Mouse (Mus musculus) brain, embryonic 14.5 days (tissue): ENCODE results near the gene Lpin1.

Experiments
- CTCF ChIP-seq: fragments of 200-500 bp; IDR thresholded peaks from 2 replicates; pipeline ENCODE4 v1.5.1; 2012; ENCODE audit warnings: inconsistent platforms, mild to moderate bottlenecking, moderate library complexity, borderline replicate concordance; ENCODE audit not compliant: insufficient read depth, insufficient read length; ENCODE audit errors: extremely low read depth
- POLR2A ChIP-seq: fragments of 200-500 bp; IDR thresholded peaks from 2 replicates; pipeline ENCODE4 v1.6.1; 2012; ENCODE audit warnings: mild to moderate bottlenecking, inconsistent platforms, borderline replicate concordance; ENCODE audit not compliant: poor library complexity, insufficient read depth, insufficient read length, severe bottlenecking; ENCODE audit errors: extremely low read depth

DNA sequence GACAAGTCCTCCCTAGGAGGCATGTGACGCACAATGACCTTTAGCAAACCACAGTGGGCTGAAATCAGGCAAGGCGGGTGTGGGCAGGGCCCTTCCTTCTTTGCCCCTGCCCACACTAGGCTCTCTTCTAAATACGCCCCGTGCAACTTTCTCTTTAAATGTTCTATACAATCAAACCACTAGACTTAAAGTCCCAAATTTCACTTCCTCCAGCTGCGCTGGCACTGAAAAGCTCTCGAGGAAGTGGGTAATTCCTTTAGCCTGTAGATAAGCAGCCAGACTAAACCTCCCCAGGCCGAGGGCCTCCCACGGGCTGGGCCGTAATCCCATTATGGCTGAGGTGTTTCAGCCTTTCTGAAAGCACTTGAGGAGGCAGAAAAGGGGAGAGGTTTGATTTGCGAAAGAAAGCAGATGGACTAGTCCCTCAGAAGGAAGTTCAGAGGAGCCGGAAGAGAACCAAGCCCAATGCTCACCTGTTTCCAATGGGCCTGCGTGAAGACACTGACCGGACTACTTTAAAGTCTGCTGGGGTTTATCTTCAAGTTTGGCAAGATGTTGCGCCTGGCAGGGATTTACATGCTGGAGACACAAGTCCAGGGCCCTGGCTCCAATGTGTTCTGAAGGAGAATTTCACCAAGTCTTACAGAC, 26.6 kb downstream of the Lpin1 start:
- TF ChIP-seq CTCF (no peak), POLR2A (no peak)
